Mouse (Mus musculus): Measurements from ENCODE around the gene Capn7.

GRCm38 (mm10) chr14:31416411-31416810 is 80.0 kb downstream of the Capn7 start:
- TF ChIP-seq POLR2A (IDR thresholded peaks at IDR 0.05; ENCODE audit: extremely low read depth, insufficient read depth, low read length) (no peak), CTCF (IDR thresholded peaks at IDR 0.05; ENCODE audit: low read depth, low read length) (no peak)

Data from liver, adult 2 months (tissue).